Mouse (Mus musculus) limb, embryonic 11.5 days (tissue): ENCODE measurements around the gene Rbl1. TPM values are rescaled to one million over a fixed set of nuclear protein-coding genes. Genes with fewer than 3 reads are reported as not detected.

ENCODE experiments used
- ATAC-seq: fragments of 200-750 bp; cut with Nextera tagmentation; 2 replicates; pipeline ENCODE4 v1.8.0; 2017; ENCODE audit warnings: low read depth; ENCODE audit not compliant: insufficient number of reproducible peaks, low FRiP score, low TSS enrichment
- DNase-seq: peaks from one replicate; pipeline ENCODE4 v3.0.0-alpha.2; 2015; ENCODE audit warnings: low spot score
- H3K27ac ChIP-seq: fragments of 300-500 bp; sonication (generic); replicated peaks from 2 replicates; pipeline ENCODE4 v1.5.1; 2014; ENCODE audit warnings: low read depth, mild to moderate bottlenecking, low read length
- H3K27me3 ChIP-seq: fragments of 300-500 bp; sonication (generic); 2 replicates; pipeline ENCODE4 v1.6.1; 2014; ENCODE audit warnings: mild to moderate bottlenecking, low read length, mixed read lengths; ENCODE audit not compliant: control insufficient read depth, insufficient read depth
- H3K36me3 ChIP-seq: fragments of 300-500 bp; sonication (generic); 2 replicates; pipeline ENCODE4 v1.6.1; 2014; ENCODE audit warnings: mild to moderate bottlenecking, low read length, moderate library complexity, mixed read lengths; ENCODE audit not compliant: control insufficient read depth, insufficient read depth
- H3K4me1 ChIP-seq: fragments of 300-500 bp; sonication (generic); 2 replicates; pipeline ENCODE4 v1.6.1; 2014; ENCODE audit warnings: low read length, mixed read lengths; ENCODE audit not compliant: control insufficient read depth, insufficient read depth
- H3K4me2 ChIP-seq: fragments of 300-500 bp; sonication (generic); 2 replicates; pipeline ENCODE4 v1.6.1; 2014; ENCODE audit warnings: low read depth, mild to moderate bottlenecking, moderate library complexity; ENCODE audit not compliant: severe bottlenecking
- H3K4me3 ChIP-seq: fragments of 300-500 bp; sonication (generic); 2 replicates; pipeline ENCODE4 v1.5.1; 2014; ENCODE audit warnings: low read depth, low read length
- H3K9ac ChIP-seq: fragments of 300-500 bp; sonication (generic); 2 replicates; pipeline ENCODE4 v1.6.1; 2014; ENCODE audit warnings: mild to moderate bottlenecking, low read length
- H3K9me3 ChIP-seq: fragments of 300-500 bp; sonication (generic); 2 replicates; pipeline ENCODE4 v1.6.1; 2016; ENCODE audit warnings: low read length; ENCODE audit not compliant: control insufficient read depth
- WGBS: fragments of 180-500 bp; shearing (Covaris S2); extraction: QIAGEN DNeasy Blood & Tissue Kit; methylation state at CpG from one replicate; pipeline ENCODE4 v1.1.7; 2014; 5-methylcytosine and 5-hydroxymethylcytosine counted together
- polyA plus RNA-seq: library from polyadenylated mRNA; unstranded; fragments of >200 nt; fragmentation: Nextera tagmentation; extraction: Ambion mirVana; gene quantifications from 2 replicates; pipeline ENCODE4 v1.2.1, GENCODE M21; 2014

Gene Rbl1
- polyA plus RNA-seq, 1 experiment from 2014 or later: 30.8 TPM

DNA sequence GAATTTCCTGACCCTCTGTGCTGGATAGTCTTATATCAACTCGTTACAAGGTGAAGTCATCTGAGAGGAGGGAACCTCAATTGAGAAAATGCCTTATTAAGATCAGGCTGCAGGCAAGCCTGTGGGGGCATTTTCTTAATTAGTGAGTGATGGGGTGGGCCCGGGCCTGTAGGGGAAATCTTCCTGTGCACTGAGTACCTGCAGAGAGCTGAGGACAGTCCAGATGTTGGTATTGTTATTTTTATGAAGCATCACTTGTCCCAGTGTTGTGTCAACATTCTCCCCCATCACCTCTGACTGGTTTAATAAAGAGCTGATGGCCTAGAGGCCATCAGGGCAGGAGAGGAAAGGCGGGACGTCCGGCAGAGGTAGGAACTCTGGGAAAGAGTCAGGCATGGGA is 60.2 kb downstream of the Rbl1 start:
- no peaks in the 10 kb centered on the region for H3K9me3 ChIP-seq
- H3K27ac ChIP-seq: no peak overlapping the region
- peaks cover 4% of the 10 kb centered on the region; the same call in 1 of the 2 replicates for H3K36me3 ChIP-seq
- no peak overlapping the region for H3K4me2 ChIP-seq
- H3K9ac ChIP-seq: no peak overlapping the region
- H3K27me3 ChIP-seq: no peaks in the 10 kb centered on the region
- H3K4me3 ChIP-seq: no peak overlapping the region
- 66% methylated on average over 5 of the region's 5 CpGs for WGBS
- no peaks in the 10 kb centered on the region for H3K4me1 ChIP-seq
- no peak for ATAC-seq
- no peak for DNase-seq

DNA sequence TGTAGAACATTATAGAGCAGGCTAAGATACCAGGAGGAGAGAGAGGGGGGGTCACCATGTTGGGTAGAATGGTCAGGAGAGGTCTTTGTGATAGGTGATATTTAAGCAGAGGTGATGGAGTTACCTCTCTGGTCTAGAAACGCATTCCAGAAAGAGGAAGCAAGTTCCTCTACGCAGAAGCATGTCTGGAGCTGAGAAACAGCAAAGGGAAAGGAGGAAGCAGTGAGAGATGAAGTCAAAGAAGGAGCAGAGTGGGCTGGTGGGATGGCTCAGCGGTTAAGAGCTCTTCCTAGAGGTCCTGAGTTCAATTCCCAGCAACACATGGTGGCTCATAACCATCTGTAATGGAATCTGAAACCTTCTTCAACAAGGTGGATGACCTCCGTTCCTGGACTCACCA is 62.4 kb downstream of the Rbl1 start:
- no peaks in the 10 kb centered on the region for H3K9me3 ChIP-seq
- 84% methylated on average over 4 of the region's 4 CpGs for WGBS
- H3K4me2 ChIP-seq: no peak overlapping the region
- H3K4me3 ChIP-seq: no peak overlapping the region
- H3K27me3 ChIP-seq: no peaks in the 10 kb centered on the region
- H3K36me3 ChIP-seq: no peaks in the 10 kb centered on the region
- H3K27ac ChIP-seq: no peak overlapping the region
- ATAC-seq: no peak
- H3K9ac ChIP-seq: no peak overlapping the region
- H3K4me1 ChIP-seq: no peaks in the 10 kb centered on the region
- DNase-seq: no peak

DNA sequence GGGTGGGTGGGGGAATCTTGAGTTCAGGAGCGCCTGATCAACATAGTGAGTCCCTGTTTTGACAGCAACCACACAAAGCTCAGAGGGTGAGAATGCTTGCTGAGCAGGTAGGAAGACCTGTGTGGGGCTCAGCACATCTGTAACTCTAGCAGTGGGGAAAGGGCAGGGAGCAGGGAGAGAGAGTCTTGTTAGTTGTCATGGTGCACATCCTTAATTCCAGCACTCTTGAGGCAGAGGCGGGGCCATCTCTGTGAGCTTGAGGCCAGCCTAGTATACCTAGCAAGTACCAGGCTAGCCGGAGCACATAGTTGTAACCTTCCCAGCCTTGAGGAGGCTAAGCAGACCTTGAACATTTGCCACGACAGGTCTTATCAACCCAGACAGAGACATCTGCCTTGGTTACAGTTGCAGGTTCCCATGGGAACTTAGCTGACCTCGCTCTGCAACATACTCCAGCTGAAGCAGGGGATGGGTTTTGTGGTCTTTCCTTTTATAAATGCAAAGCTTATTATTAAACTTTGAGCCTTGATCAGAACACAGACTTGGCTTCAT is 65.0 kb downstream of the Rbl1 start:
- Histone ChIP-seq H3K4me1 (no peaks in the 10 kb centered on the region), H3K27me3 (no peaks in the 10 kb centered on the region), H3K4me2 (no peak overlapping the region), H3K9me3 (no peaks in the 10 kb centered on the region), H3K27ac (no peak overlapping the region), H3K9ac (no peak overlapping the region), H3K36me3 (no peaks in the 10 kb centered on the region), H3K4me3 (no peak overlapping the region)
- DNase-seq (no peak), ATAC-seq (no peak)
- 85% methylated on average over 5 of the region's 5 CpGs for WGBS

DNA sequence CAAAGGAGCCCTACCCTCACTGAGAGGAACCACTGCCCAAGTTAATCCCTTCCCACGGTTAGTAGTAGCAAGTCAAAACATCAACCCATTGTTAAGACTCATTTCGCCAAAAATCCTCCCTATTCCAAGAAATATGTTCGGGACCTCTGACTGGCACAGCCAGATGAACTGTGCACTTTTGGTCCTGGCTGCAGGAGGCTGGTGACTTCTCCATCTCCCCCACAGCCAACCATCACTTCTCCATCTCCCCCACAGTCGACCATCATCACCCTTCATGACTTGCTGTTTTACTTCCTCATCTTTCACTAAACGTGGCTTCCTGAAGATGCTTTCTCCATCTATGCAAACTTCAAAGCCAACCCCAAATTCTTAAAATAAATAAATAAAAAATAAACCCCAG is 65.5 kb downstream of the Rbl1 start:
- DNase-seq (no peak), ATAC-seq (no peak)
- Histone ChIP-seq H3K27me3 (no peaks in the 10 kb centered on the region), H3K4me3 (no peak overlapping the region), H3K4me1 (no peaks in the 10 kb centered on the region), H3K9ac (no peak overlapping the region), H3K27ac (no peak overlapping the region), H3K36me3 (no peaks in the 10 kb centered on the region), H3K4me2 (no peak overlapping the region), H3K9me3 (no peaks in the 10 kb centered on the region)
- 81% methylated on average over 5 of the region's 5 CpGs for WGBS

DNA sequence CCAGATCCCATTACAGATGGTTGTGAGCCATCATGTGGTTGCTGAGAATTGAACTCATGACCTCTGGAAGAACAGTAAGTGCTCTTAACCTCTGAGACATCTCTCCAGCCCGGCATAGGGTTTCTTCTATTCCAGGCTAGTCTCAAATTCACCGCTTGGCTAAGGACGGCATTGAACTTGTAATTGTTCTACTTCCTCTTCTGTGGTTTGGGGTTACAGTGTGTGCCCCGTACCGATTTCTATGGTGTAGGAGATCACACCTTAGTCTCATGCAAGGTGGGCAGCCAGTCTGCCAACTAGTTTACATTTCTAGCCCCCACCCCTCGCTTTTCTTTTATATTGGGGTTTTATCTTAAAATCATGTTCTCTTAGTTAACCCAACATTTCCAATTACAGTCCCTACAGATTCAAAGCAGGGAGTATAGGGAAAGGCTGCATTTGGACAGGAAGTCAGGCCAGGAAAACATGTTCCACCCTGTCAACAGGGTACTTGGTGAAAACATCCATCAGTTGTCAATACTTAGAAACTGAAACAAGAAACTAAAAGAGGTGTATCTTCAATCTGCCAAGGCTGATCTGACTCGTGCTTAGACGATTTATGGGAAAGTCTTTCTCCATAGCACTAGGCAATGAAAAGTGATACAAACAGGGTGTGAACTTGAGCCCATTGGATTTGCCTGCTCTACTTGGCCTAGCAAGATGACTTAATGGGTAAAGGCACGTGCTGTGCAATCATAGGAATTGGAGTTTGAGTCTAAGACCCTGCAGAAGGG is 66.2 kb downstream of the Rbl1 start:
- H3K4me3 ChIP-seq: no peak overlapping the region
- no peak overlapping the region for H3K4me2 ChIP-seq
- no peaks in the 10 kb centered on the region for H3K36me3 ChIP-seq
- no peak overlapping the region for H3K27ac ChIP-seq
- no peaks in the 10 kb centered on the region for H3K4me1 ChIP-seq
- ATAC-seq (no peak), DNase-seq (no peak)
- no peaks in the 10 kb centered on the region for H3K27me3 ChIP-seq
- H3K9me3 ChIP-seq: no peaks in the 10 kb centered on the region
- 91% methylated on average over 9 of the region's 9 CpGs for WGBS
- no peak overlapping the region for H3K9ac ChIP-seq

DNA sequence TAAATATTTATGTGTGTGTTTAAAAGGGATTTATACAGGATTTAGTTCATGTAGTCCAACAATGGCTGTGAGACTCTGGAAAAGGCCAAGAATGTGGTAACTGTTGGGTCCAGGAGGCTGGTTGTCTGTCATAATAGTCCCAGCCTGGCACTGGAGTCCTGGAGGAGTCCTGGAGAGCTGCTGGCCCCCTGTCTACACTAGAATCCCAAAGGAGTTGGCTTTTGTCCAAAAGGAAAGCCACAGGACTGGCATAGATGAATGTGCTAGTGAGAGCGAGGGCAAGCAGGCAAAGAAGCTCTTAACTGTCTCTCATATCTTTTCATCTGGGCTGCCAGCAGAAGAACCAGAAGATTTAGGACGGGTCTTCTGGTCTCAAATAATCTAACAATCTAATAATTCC is 67.7 kb downstream of the Rbl1 start:
- H3K9ac ChIP-seq: no peak overlapping the region
- H3K4me3 ChIP-seq: no peak overlapping the region
- H3K4me2 ChIP-seq: no peak overlapping the region
- H3K4me1 ChIP-seq: no peaks in the 10 kb centered on the region
- no peaks in the 10 kb centered on the region for H3K27me3 ChIP-seq
- H3K27ac ChIP-seq: no peak overlapping the region
- no peaks in the 10 kb centered on the region for H3K9me3 ChIP-seq
- ATAC-seq (no peak), DNase-seq (no peak)
- WGBS: 87% methylated on average over 2 of the region's 2 CpGs
- no peaks in the 10 kb centered on the region for H3K36me3 ChIP-seq

DNA sequence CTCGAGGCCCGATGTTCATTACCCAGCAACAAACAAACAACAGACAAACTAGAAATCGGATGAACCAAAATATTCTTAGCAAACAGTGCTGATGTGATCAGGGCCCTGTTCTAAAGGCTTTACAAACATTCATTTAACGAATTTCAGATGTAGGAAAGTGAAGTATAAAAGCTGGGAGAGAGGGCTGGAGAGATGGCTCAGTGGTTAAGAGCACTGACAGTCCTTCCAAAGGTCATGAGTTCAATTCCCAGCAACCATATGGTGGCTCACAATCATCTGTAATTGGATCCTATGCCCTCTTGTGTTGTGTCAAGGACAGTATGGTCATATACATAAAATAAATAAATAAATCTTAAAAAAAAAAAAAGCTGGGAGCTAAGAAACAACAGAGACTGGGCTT is 68.2 kb downstream of the Rbl1 start:
- no peak for ATAC-seq
- H3K4me1 ChIP-seq: no peaks in the 10 kb centered on the region
- H3K27ac ChIP-seq: no peak overlapping the region
- no peak overlapping the region for H3K4me3 ChIP-seq
- no peak overlapping the region for H3K4me2 ChIP-seq
- no peak overlapping the region for H3K9ac ChIP-seq
- H3K27me3 ChIP-seq: no peaks in the 10 kb centered on the region
- 92% methylated on average over 4 of the region's 4 CpGs for WGBS
- H3K36me3 ChIP-seq: no peaks in the 10 kb centered on the region
- DNase-seq: no peak
- no peaks in the 10 kb centered on the region for H3K9me3 ChIP-seq

DNA sequence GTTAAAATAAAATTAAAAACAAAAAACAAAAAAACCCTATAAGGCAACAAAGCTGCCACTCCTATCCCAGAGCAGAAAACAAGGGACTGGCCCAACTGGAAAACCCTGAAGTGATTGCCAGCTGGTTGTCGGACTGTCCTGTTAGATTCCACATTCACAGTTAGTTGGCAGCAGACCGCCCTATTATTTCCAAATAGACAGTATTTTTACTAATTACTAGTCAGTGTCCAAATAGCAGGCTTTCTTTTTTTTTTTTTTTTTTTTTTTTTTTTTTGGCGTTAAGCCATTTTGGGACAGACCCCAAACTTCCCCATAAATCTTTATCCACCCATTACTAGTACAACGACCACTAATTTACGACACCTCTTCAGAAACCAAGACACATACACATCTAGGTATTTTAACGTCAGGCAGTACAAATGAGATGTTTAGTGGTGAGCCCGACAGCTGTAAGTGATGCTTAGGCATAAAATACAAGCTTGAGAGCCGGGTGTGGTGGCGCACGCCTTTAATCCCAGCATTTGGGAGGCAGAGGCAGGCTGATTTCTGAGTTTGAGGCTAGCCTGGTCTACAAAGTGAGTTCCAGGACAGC is 68.7 kb downstream of the Rbl1 start:
- no peak overlapping the region for H3K9ac ChIP-seq
- H3K27me3 ChIP-seq: no peaks in the 10 kb centered on the region
- peak overlapping the region; percentile 50; the same call in 1 of the 2 replicates for H3K4me3 ChIP-seq
- WGBS: 77% methylated on average over 10 of the region's 10 CpGs
- H3K9me3 ChIP-seq: no peaks in the 10 kb centered on the region
- no peaks in the 10 kb centered on the region for H3K36me3 ChIP-seq
- DNase-seq: no peak
- no peak overlapping the region for H3K27ac ChIP-seq
- H3K4me2 ChIP-seq: peak overlapping the region; percentile 57
- H3K4me1 ChIP-seq: no peaks in the 10 kb centered on the region
- ATAC-seq: peak; percentile 28; the same call in 1 of the 2 replicates
